Mouse (Mus musculus): Measurements from ENCODE around the gene Adamts5. TPM values are rescaled to one million over a fixed set of nuclear protein-coding genes. Genes with fewer than 3 reads are reported as not detected.

Gene Adamts5
- polyA plus RNA-seq, 1 experiment from 2014 or later = 1.6 TPM

- Histone ChIP-seq H3K27me3 (replicated peaks) (no peaks in the 10 kb centered on the region), H3K4me1 (replicated peaks) (no peaks in the 10 kb centered on the region), H3K36me3 (no peaks in the 10 kb centered on the region), H3K9ac (no peak overlapping the region), H3K4me3 (replicated peaks) (no peak overlapping the region), H3K4me2 (replicated peaks) (no peak overlapping the region), H3K9me3 (no peaks in the 10 kb centered on the region), H3K27ac (no peak overlapping the region)
- WGBS = 14% methylated on average over 2 of the region's 2 CpGs
- ATAC-seq = no peak
Observed at GRCm38 (mm10) chr16:85807626-85808025, 94.0 kb downstream of the Adamts5 start.

GRCm38 (mm10) chr16:85807072-85807471 is 94.6 kb downstream of the Adamts5 start:
- Histone ChIP-seq H3K9me3 (no peaks in the 10 kb centered on the region), H3K4me2 (replicated peaks) (no peak overlapping the region), H3K36me3 (no peaks in the 10 kb centered on the region), H3K4me1 (replicated peaks) (no peaks in the 10 kb centered on the region), H3K9ac (no peak overlapping the region), H3K27ac (no peak overlapping the region), H3K4me3 (replicated peaks) (no peak overlapping the region), H3K27me3 (replicated peaks) (no peaks in the 10 kb centered on the region)
- no peak for ATAC-seq
- 15% methylated on average over 3 of the region's 3 CpGs for WGBS

Other genes with a start within 250 kb of the Adamts5 start
- 29.6 and 31.4 TPM in 2 replicates for gene Adamts1, start 98.7 kb downstream of the Adamts5 start, polyA plus RNA-seq (2015; fragmentation: Nextera tagmentation; extraction: Ambion mirVana)